Mouse (Mus musculus) kidney, adult 2 months (tissue): Measurements from ENCODE around the gene Klhdc1.

Source experiments
- CTCF ChIP-seq: fragments of 200-500 bp; conservative IDR thresholded peaks from 2 replicates; pipeline ENCODE4 v1.5.1; 2011; ENCODE audit warnings: low read depth, mild to moderate bottlenecking, control low read depth, low read length, moderate library complexity, mixed read lengths; ENCODE audit not compliant: insufficient read depth, insufficient read length
- POLR2A ChIP-seq: fragments of 200-500 bp; IDR thresholded peaks from one replicate; pipeline ENCODE4 v1.6.1; 2011; ENCODE audit warnings: low read depth, low read length, control low read depth

- TF ChIP-seq CTCF = no peak
- no peak for TF ChIP-seq POLR2A
Observed at GRCm38 (mm10) chr12:69257836-69258235, 16.9 kb downstream of the Klhdc1 start.
